Mouse (Mus musculus) CH12.LX (cell line): Measurements from ENCODE around the gene Gm3752. TPM values are rescaled to one million over a fixed set of nuclear protein-coding genes. Genes with fewer than 3 reads are reported as not detected.
"Not testable (repeated sequence)": the region's sequence is repeated elsewhere in the genome, so short reads cannot be mapped to it uniquely, and the experiment has no call there.

Experiments
- DNase-seq: peaks from one replicate; pipeline ENCODE4 v3.0.0-alpha.2; 2013; ENCODE audit errors: extremely low read depth
- H3K27ac ChIP-seq: 2 replicates; pipeline ENCODE4 v1.5.1; 2012; ENCODE audit warnings: low read depth, mild to moderate bottlenecking, control low read depth, moderate library complexity; ENCODE audit not compliant: insufficient read depth
- H3K27me3 ChIP-seq: replicated peaks from 2 replicates; pipeline ENCODE3; 2012; ENCODE audit warnings: inconsistent platforms
- H3K36me3 ChIP-seq, 2 experiments: replicated peaks in 1 of 2; 2 replicates each; pipeline versions ENCODE3 to v1.6.1; 2012; ENCODE audit warnings: inconsistent platforms in 1 of 2, low read length in 1 of 2, mild to moderate bottlenecking in 1 of 2, mixed read lengths in 1 of 2, moderate library complexity in 1 of 2; ENCODE audit not compliant: control insufficient read depth in 1 of 2, insufficient read depth in 1 of 2
- H3K4me1 ChIP-seq, 2 experiments: 2 replicates each; pipeline ENCODE4 v1.6.1; 2012; ENCODE audit warnings: inconsistent platforms in 1 of 2, moderate library complexity in 1 of 2; ENCODE audit not compliant: insufficient read depth in 2 of 2, control insufficient read depth in 1 of 2
- H3K4me2 ChIP-seq: 2 replicates; pipeline ENCODE4 v1.6.1; 2012; ENCODE audit warnings: low read depth, mild to moderate bottlenecking, control low read depth; ENCODE audit not compliant: poor library complexity, insufficient read depth, severe bottlenecking
- H3K4me3 ChIP-seq, 3 experiments: fragments of 150-350 bp in 1 of 3; sonication (generic) in 1 of 3; replicated peaks in 1 of 3; 2 replicates each; pipeline versions ENCODE3 to v1.5.1; 2011 to 2012; ENCODE audit warnings: low read depth in 2 of 3, low read length in 2 of 3, mild to moderate bottlenecking in 2 of 3, moderate library complexity in 2 of 3, control low read depth in 1 of 3, improper control_type of control experiment in 1 of 3, inconsistent platforms in 1 of 3, mixed read lengths in 1 of 3; ENCODE audit not compliant: poor library complexity in 1 of 3
- H3K79me2 ChIP-seq: replicated peaks from 2 replicates; pipeline ENCODE4 v1.6.1; 2012; ENCODE audit warnings: mild to moderate bottlenecking, moderate library complexity; ENCODE audit not compliant: control insufficient read depth, poor library complexity, insufficient read depth, severe bottlenecking; ENCODE audit errors: extremely low read depth
- H3K9ac ChIP-seq: 2 replicates; pipeline ENCODE4 v1.6.1; 2012; ENCODE audit warnings: low read depth, mild to moderate bottlenecking, control low read depth, moderate library complexity; ENCODE audit not compliant: insufficient read depth
- H3K9me3 ChIP-seq: replicated peaks from 2 replicates; pipeline ENCODE3; 2012; ENCODE audit warnings: low read length, inconsistent platforms, mixed read lengths
- dilution Hi-C: fragments of 300-500 bp; cut with MboI; formaldehyde crosslinking; loops from 2 replicates; pipeline ENCODE4 v1.14.3; 2020; ENCODE audit warnings: low sequenced_read_pairs; ENCODE audit not compliant: extremely low pct_unique_long_range_greater_than_20kb, extremely low pct_ligation_motif_present
- in situ Hi-C: fragments of 300-500 bp; cut with MboI; formaldehyde crosslinking; loops from 3 replicates; pipeline ENCODE4 v1.14.3; 2019; ENCODE audit warnings: low sequenced_read_pairs, low pct_ligation_motif_present, low pct_unique_long_range_greater_than_20kb, mixed read lengths
- polyA plus RNA-seq: library from polyadenylated mRNA; unstranded; fragments of >175 nt; gene quantifications from 2 replicates; pipeline ENCODE4 v1.2.1, GENCODE M21; 2012; ENCODE audit warnings: low read depth; ENCODE audit not compliant: insufficient read length
- total RNA-seq, 2 experiments: library from RNA; depleted of rRNA; stranded (reverse); fragments of 300-350 nt in 1 of 2; fragments of >200 nt in 1 of 2; gene quantifications; 2 replicates each; pipeline ENCODE4 v1.2.3; 2012 to 2014

Gm3752 gene
- total RNA-seq (2012; rRNA removed) (not detected in 2 replicates), total RNA-seq (2014; rRNA removed) (0.28 TPM in 1 of 2 replicates, not detected in the other), polyA plus RNA-seq (0.22 TPM in 1 of 2 replicates, not detected in the other)

- in situ Hi-C loops, dilution Hi-C loops, H3K4me2 ChIP-seq, H3K27me3 ChIP-seq, H3K9me3 ChIP-seq, DNase-seq, H3K36me3 ChIP-seq, H3K27ac ChIP-seq, H3K79me2 ChIP-seq, H3K4me3 ChIP-seq, H3K4me1 ChIP-seq, H3K9ac ChIP-seq: not testable (repeated sequence)
Measured at GRCm38 (mm10) chr14:7483662-7484061, at the start of gene Gm3752. Gene Gm3752, minus strand, starts transcription at chr14:7483762.

GRCm38 (mm10) chr14:7488731-7489130, 5.2 kb upstream of the Gm3752 start:
- H3K36me3 ChIP-seq, H3K9ac ChIP-seq, in situ Hi-C loops, H3K4me2 ChIP-seq, H3K27me3 ChIP-seq, H3K27ac ChIP-seq, dilution Hi-C loops, H3K4me1 ChIP-seq, H3K79me2 ChIP-seq, H3K9me3 ChIP-seq, DNase-seq, H3K4me3 ChIP-seq: not testable (repeated sequence)

- in situ Hi-C loops, dilution Hi-C loops: not testable (repeated sequence)
Measured at GRCm38 (mm10) chr14:7450817-7451216, 32.7 kb downstream of the Gm3752 start, which contains the start of gene Gm3755. Gene Gm3755, minus strand, starts transcription at chr14:7450917.

GRCm38 (mm10) chr14:7422496-7422895, 61.1 kb downstream of the Gm3752 start:
- DNase-seq, H3K4me2 ChIP-seq, H3K36me3 ChIP-seq, H3K9me3 ChIP-seq, H3K27me3 ChIP-seq, H3K4me1 ChIP-seq, dilution Hi-C loops, H3K9ac ChIP-seq, H3K27ac ChIP-seq, H3K4me3 ChIP-seq, H3K79me2 ChIP-seq, in situ Hi-C loops: not testable (repeated sequence)

More at GRCm38 (mm10) chr14:7450817-7451216, 32.7 kb downstream of the Gm3752 start, which contains the start of gene Gm3755:
- not testable (repeated sequence) for DNase-seq, H3K27ac ChIP-seq, H3K27me3 ChIP-seq, H3K36me3 ChIP-seq, H3K4me1 ChIP-seq, H3K4me3 ChIP-seq, H3K9me3 ChIP-seq, H3K4me2 ChIP-seq, H3K79me2 ChIP-seq, H3K9ac ChIP-seq

Other genes with a start within 250 kb of the Gm3752 start
- gene Gm3727, start 219.0 kb downstream of the Gm3752 start, total RNA-seq (2012; rRNA removed), result not detected in 2 replicates
- not detected in 2 replicates for gene Gm3727, start 219.0 kb downstream of the Gm3752 start, total RNA-seq (2014; rRNA removed)
- not detected in 2 replicates for gene Gm3727, start 219.0 kb downstream of the Gm3752 start, polyA plus RNA-seq
- not detected in 2 replicates for gene Gm3739, start 168.7 kb downstream of the Gm3752 start, total RNA-seq (2012; rRNA removed)
- gene Gm3739, start 168.7 kb downstream of the Gm3752 start, total RNA-seq (2014; rRNA removed), result 0.11 and 0.19 TPM in 2 replicates
- not detected in 2 replicates for gene Gm3739, start 168.7 kb downstream of the Gm3752 start, polyA plus RNA-seq
- gene Gm5797, start 151.4 kb downstream of the Gm3752 start, total RNA-seq (2012; rRNA removed), result not detected in 2 replicates
- gene Gm5797, start 151.4 kb downstream of the Gm3752 start, total RNA-seq (2014; rRNA removed), result not detected in 2 replicates
- not detected in 2 replicates for gene Gm5797, start 151.4 kb downstream of the Gm3752 start, polyA plus RNA-seq
- gene Gm8374, start 118.6 kb downstream of the Gm3752 start, total RNA-seq (2012; rRNA removed), result not detected in 2 replicates
- not detected in 2 replicates for gene Gm8374, start 118.6 kb downstream of the Gm3752 start, total RNA-seq (2014; rRNA removed)
- not detected in 2 replicates for gene Gm8374, start 118.6 kb downstream of the Gm3752 start, polyA plus RNA-seq
- not detected in 2 replicates for gene Gm3755, start 32.8 kb downstream of the Gm3752 start, total RNA-seq (2012; rRNA removed)
- gene Gm3755, start 32.8 kb downstream of the Gm3752 start, total RNA-seq (2014; rRNA removed), result not detected in 2 replicates
- gene Gm3755, start 32.8 kb downstream of the Gm3752 start, polyA plus RNA-seq, result not detected in 2 replicates
- gene Gm3558, start 84.8 kb upstream of the Gm3752 start, total RNA-seq (2012; rRNA removed), result not detected in 2 replicates
- gene Gm3558, start 84.8 kb upstream of the Gm3752 start, total RNA-seq (2014; rRNA removed), result not detected in 2 replicates
- gene Gm3558, start 84.8 kb upstream of the Gm3752 start, polyA plus RNA-seq, result not detected in 2 replicates
- gene Gm10338, start 111.8 kb upstream of the Gm3752 start, total RNA-seq (2012; rRNA removed), result not detected in 2 replicates
- gene Gm10338, start 111.8 kb upstream of the Gm3752 start, total RNA-seq (2014; rRNA removed), result not detected in 2 replicates
- not detected in 2 replicates for gene Gm10338, start 111.8 kb upstream of the Gm3752 start, polyA plus RNA-seq
- gene Gm10128, start 160.2 kb upstream of the Gm3752 start, total RNA-seq (2012; rRNA removed), result not detected in 2 replicates
- not detected in 2 replicates for gene Gm10128, start 160.2 kb upstream of the Gm3752 start, total RNA-seq (2014; rRNA removed)
- gene Gm10128, start 160.2 kb upstream of the Gm3752 start, polyA plus RNA-seq, result not detected in 2 replicates